In genomic region chr7:18555751-18556150, GRCm38 (mm10) we compare ENCODE assay signal across 24 mouse cellular contexts. TPM values are rescaled to one million over a fixed set of nuclear protein-coding genes. Genes with fewer than 3 reads are reported as not detected.
"Had no signal": no experiment of that assay in that cellular context is flagged by ENCODE, and none has a peak within 500 bp of the region (broad histone marks: within the 10 kb centered on the region; RNA-seq: fewer than 3 reads in every experiment).

No protein-coding gene starts in this region.

RNA-seq across cellular contexts. Expression of gene Psg27, which starts 11.4 kb away (rescaled TPM):
- polyA plus RNA-seq: heart, embryonic 10.5 days; heart, embryonic 11.5 days; heart, embryonic 12.5 days; heart, embryonic 13.5 days; heart, embryonic 14.5 days; heart, embryonic 15.5 days; heart, embryonic 16.5 days; heart, postnatal 0 days; hindbrain, embryonic 10.5 days; hindbrain, embryonic 11.5 days; hindbrain, embryonic 12.5 days; hindbrain, embryonic 13.5 days; hindbrain, embryonic 14.5 days; hindbrain, embryonic 15.5 days; hindbrain, embryonic 16.5 days; hindbrain, postnatal 0 days; inflammation-experienced regulatory T-cells, adult 6 months; intestine, embryonic 14.5 days; kidney, adult 2 months; kidney, embryonic 14.5 days; kidney, embryonic 15.5 days; kidney, embryonic 16.5 days; kidney, postnatal 0 days; large intestine, adult 2 months had no signal

RNA-seq across cellular contexts. Expression of gene Psg25, which starts 23.7 kb away (rescaled TPM):
- polyA plus RNA-seq: heart, embryonic 10.5 days; heart, embryonic 12.5 days; heart, embryonic 14.5 days; heart, embryonic 16.5 days; heart, postnatal 0 days; hindbrain, embryonic 10.5 days; hindbrain, embryonic 11.5 days; hindbrain, embryonic 12.5 days; hindbrain, embryonic 13.5 days; hindbrain, embryonic 14.5 days; hindbrain, embryonic 15.5 days; hindbrain, embryonic 16.5 days; hindbrain, postnatal 0 days; inflammation-experienced regulatory T-cells, adult 6 months; kidney, adult 2 months; kidney, embryonic 14.5 days; kidney, embryonic 15.5 days; kidney, embryonic 16.5 days; kidney, postnatal 0 days; large intestine, adult 2 months had no signal
